Mouse (Mus musculus): ENCODE results near the gene Cox19.
"Not testable (repeated sequence)": the region's sequence is repeated elsewhere in the genome, so short reads cannot be mapped to it uniquely, and the experiment has no call there.

The Cox19 gene

DNA sequence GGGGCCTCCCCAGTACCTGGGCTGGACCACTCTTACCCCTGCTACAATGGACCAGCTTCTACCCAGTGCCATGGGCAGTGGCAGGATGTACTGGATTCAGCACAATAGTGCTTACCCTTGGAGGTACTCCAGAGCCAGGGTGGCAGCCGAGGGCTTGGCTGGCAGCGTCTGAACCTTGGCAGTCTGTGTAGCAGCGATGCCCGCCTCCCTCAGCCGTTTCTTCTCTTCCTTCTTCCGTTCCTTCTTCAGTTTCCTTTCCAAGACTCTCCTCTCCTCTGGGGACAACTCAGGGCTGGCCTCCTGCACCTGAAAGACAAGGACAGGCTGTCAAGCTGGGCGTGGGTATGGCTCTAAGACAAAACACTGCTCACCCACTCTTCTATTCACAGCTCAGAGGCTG is 12.6 kb upstream of the Cox19 start:
- DNase-seq (ENCODE audit: low spot score): no peak

DNA sequence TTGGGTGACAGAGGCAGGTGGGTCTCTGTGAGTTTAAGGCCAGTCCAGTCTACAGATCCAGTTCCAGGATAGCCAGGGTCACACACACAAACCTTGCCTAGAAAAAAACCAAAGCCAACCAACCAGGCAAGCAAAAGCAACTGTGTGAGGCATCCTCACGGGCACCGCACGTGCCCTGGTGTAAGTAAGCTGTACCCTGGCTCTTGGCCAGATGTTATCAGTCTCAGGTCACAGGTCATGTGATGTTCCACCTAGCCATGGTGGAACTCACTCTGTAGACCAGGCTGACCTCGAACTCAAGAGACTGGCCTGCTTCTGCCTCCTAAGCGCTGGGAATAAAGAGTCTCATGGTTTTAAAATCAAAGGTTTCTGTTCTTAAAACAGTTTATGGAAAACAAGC is 8.0 kb upstream of the Cox19 start:
- no peak for DNase-seq (ENCODE audit: low spot score)

DNA sequence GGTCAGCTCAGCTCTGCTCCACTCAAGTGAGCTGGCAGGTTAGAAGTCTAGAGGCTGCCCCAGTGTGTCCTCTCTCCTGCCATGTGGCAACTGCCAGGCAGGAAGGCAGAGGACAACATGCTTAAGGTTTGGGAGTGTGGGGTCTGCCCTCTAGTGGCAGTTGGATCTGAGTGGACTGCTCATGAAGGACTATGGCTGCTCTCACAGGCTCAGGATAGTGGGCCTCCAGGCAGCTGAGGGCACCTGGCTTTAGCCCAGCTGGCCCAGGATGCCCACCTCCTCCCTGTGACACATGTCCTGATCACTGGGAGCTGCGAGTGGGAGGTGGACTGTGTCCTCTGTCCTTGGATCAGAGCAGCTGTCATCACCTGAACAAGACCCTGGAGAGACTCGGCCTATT is 7.4 kb upstream of the Cox19 start:
- DNase-seq (ENCODE audit: low spot score): no peak

GRCm38 (mm10) chr5:139355235-139355772 is 4.1 kb upstream of the Cox19 start:
- DNase-seq (ENCODE audit: low spot score): peak; percentile 43

GRCm38 (mm10) chr5:139353946-139354345 is 2.7 kb upstream of the Cox19 start:
- DNase-seq (ENCODE audit: low spot score): no peak

GRCm38 (mm10) chr5:139353496-139353895 is 2.3 kb upstream of the Cox19 start:
- DNase-seq (ENCODE audit: low spot score): no peak

DNA sequence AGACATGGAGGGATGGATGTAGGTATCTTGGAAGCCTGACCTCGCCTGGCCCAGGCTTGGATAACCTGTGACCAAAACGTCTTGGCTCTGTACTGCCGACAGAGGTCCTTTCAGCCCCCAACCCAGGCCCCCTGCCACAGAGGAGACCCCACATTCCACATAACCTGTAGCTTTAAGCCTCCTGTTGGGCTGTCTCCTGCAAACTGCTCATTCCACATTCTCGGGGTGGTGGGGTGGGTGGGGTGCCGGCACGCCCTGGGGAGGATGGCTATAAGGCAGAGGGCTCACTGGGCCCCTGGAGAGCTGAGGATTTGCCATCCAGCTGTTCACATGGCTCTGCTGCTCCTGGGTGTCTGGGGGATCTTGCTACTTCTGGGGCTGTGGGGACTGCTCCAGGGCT is 1.1 kb upstream of the Cox19 start, which contains the start of gene Cyp2w1:
Gene Cyp2w1 (plus strand): TSS at position 301 of the 400 bp plus-strand sequence.
- no peak for DNase-seq (ENCODE audit: low spot score)

- no peak for DNase-seq (ENCODE audit: low spot score)
Measured at GRCm38 (mm10) chr5:139351628-139352027, 410 bp upstream of the Cox19 start.

- no peak for DNase-seq (ENCODE audit: low spot score)
Measured at GRCm38 (mm10) chr5:139349713-139350112, 1.5 kb downstream of the Cox19 start.

DNA sequence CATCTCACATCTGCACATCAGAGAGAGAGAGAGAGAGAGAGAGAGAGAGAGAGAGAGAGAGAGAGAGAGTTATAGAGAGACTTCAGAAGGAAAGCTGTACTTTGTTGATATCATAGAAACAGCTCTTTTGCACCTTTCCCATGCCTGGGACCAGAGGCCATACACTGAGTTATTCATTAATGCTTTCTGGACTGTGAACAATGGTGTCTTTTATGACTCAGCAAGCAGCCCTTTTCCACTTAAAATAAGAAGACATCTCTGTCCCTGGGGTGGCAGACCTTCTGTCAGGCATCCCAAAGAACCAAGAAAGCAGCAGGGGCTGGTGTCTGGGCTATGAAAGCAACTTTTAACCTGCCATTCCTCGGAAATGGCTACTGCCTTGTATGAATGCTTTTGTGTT is 4.0 kb downstream of the Cox19 start:
- DNase-seq (ENCODE audit: low spot score): no peak

DNA sequence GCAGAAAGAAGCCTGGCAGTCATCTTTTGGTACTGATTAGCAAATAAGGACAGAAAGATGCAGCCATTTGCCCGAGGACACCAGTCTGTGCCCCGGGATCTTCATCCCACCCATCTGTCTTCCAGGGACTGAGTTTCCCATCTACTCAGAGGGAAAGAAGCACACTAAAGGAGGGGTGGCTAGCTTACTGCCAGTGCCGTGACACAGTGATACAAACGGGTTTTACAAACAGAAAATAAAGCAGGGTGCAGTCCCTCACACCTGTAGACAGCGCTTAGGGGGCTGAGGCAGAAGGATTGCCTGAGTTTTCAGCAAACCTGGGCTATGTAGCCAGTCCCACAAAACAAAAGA is 5.9 kb downstream of the Cox19 start:
- no peak for DNase-seq (ENCODE audit: low spot score)

GRCm38 (mm10) chr5:139344687-139345363 is 6.4 kb downstream of the Cox19 start:
- DNase-seq (ENCODE audit: low spot score): peak; percentile 90

- peak; percentile 41 for DNase-seq (ENCODE audit: low spot score)
Measured at GRCm38 (mm10) chr5:139344021-139344686, 7.1 kb downstream of the Cox19 start.

- DNase-seq (ENCODE audit: low spot score): no peak
Measured at GRCm38 (mm10) chr5:139338891-139339290, 12.3 kb downstream of the Cox19 start.

- DNase-seq (ENCODE audit: low spot score): no peak
Measured at GRCm38 (mm10) chr5:139338403-139338802, 12.8 kb downstream of the Cox19 start.

- no peak for DNase-seq (ENCODE audit: low spot score)
Measured at GRCm38 (mm10) chr5:139337826-139338370, 13.3 kb downstream of the Cox19 start.

DNA sequence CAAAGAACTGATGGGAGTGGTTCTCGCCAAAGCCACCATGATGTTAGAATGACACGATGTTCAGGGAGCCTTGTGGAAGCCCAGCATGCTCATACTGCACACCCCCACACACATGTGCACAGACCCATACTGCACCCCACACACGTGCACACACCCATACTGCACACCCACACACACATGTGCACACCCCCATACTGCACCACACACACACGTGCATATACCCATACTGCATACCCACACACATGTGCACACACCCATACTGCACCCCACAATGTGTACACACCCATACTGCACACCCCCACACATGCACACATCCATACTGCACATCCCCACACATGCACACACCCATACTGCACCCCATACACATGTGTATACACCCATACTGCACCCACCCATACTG is 15.6 kb downstream of the Cox19 start:
- DNase-seq (ENCODE audit: low spot score): no peak

DNA sequence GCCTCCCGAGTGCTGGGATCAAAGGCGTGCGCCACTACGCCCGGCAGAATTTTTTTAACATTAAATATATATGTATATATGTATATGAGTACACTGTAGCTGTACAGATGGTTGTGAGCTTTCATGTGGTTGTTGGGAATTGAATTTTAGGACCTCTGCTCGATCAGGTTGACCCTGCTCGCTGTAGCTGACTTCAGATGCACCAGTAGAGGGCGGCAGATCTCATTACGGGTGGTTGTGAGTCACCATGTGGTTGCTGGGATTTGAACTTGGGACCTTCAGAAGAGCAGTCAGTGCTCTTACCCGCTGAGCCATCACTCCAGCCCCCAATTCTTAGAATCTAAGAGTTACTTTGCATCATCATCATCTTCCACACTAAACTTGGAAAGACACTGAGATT is 16.8 kb downstream of the Cox19 start:
- not testable (repeated sequence) for DNase-seq (ENCODE audit: low spot score)

DNA sequence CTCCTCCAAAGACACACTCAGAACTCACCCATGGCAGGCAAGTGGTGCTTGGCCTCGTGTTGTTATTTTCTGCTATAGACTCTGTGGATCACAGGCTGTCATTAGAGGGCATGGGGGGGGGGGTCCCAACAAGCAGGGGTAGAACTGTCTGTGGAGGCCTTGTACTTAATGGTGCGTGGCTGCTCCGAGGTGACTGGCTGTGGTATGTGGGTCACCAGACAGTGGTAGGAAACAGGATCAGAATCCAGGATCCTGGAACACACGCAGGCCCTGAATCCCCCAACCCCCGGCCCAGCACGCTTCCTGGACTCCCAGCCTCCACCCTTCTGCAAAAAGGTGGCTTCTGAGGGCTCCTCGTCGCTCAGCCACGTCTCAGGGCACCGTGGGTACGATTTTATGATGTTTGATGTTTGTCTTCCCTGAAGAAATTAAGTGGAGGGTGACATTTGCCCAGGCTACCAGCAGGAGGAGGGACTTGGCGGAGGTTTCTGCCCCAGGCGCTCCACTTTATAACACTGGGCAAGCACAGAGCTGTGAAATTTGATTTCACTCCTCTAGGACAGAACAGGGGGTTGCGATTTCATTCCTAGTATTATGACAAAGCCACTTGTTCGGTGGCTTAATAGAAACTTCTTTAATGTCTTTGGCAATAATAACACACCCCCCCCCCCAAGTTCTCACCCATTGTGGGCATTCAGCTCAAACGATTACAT is 17.8 kb downstream of the Cox19 start:
- DNase-seq (ENCODE audit: low spot score): no peak

DNA sequence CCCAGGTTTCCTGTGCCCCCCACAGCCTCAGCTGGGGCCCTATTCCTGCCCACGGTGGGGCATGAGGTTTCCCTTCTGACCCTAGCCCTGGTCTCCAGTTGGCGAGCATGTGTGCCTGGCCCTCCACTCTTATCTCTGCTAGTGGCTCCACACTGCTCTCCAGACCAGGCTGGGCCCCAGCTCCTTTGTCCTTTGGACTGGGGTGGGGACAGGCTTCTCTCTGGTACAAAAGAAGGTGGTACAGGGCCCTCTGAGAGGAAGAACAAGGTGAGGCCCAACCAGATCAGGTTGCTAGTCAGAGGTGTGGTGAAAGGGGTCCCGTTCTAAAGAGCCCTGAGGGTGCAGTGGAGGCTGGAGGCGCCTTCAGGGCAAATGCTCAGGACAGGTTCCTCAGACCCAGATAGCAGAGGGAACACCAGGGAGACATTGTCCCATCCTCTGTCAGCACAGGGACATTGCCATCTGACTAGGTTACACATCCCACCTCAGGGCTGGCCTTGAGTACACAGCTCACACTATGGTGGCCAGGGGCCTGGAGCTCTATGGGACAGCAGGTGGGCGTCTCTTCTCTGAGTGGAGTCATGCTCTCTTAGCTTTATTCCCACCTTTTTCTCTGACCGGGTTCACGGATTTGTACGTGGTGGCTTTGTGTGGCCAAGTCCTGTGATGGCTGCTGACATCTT is 18.5 kb downstream of the Cox19 start:
- no peak for DNase-seq (ENCODE audit: low spot score)

DNA sequence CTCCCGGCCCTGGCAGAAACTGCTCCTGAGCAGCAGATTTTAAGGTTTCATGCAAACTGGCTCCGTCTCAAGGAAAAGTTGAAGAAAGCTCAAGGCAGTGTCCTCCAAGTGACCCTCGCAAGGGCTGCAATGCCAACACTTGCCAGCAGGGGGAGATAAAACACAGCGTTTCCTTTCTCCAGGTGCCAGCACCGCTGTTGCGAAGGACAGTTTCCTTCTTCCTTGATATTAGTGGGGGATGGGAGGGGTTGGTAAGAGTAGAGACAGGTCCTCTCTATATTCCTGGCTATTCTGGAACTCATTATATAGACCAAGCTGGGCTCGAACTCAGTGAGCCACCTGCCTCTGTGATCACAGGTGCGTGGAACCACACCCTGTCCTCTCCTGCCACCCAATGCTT is 19.5 kb downstream of the Cox19 start:
- DNase-seq (ENCODE audit: low spot score): no peak

DNA sequence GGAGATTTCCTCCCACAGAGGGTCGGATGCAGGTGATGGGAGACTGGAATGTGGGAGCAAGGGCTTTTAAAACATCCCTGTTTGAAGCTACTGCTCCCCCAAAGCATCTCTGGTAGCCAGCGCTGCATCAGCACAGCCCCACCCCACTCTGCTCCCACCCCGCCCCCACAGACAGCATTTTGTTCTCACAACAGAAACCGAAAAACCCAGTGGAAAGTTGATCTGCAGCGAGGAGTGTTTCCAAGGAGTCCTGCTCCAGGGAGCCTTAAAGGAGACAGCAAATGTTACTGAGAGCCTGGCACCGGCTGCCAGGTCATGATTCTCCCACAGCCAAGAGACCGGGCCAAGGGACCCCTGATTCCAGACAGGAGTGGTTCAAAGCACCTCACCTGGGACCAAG is 20.5 kb downstream of the Cox19 start:
- DNase-seq (ENCODE audit: low spot score): no peak
